24 mouse cellular contexts compared by ENCODE assay signal in genomic region chr4:35118851-35119250, GRCm38 (mm10). TPM values are rescaled to one million over a fixed set of nuclear protein-coding genes. Genes with fewer than 3 reads are reported as not detected.
A peak's percentile ranks its signal among the peaks of the same experiment; 100 is the strongest.
DNase-seq lines count a peak whose midpoint lies in the region; ATAC-seq and TF ChIP-seq lines count a peak whose summit lies in the region.
"Had no signal": no experiment of that assay in that cellular context is flagged by ENCODE, and none has a peak within 500 bp of the region (broad histone marks: within the 10 kb centered on the region; RNA-seq: fewer than 3 reads in every experiment).

No protein-coding gene starts in this region.

- peaks cover 25% of the 10 kb centered on the region; the same call in 1 of the 2 replicates for H3K4me1 ChIP-seq in intestine, embryonic 15.5 days (replicated peaks)
- peaks cover 19% of the 10 kb centered on the region for H3K4me1 ChIP-seq in intestine, embryonic 16.5 days (ENCODE audit: control insufficient read depth, insufficient read depth, low read length)
- H3K4me1 ChIP-seq in lung, postnatal 0 days (ENCODE audit: insufficient read depth, low read depth, low read length) = no peaks in the 10 kb centered on the region
- peaks cover 34% of the 10 kb centered on the region for H3K4me1 ChIP-seq in stomach, embryonic 14.5 days (ENCODE audit: control insufficient read depth, insufficient read depth, low read length)
- no peaks in the 10 kb centered on the region; the same call in 1 of the 2 replicates for H3K4me1 ChIP-seq in stomach, postnatal 0 days (replicated peaks; ENCODE audit: control insufficient read depth, insufficient read depth)
- H3K4me1 ChIP-seq in intestine, postnatal 0 days (replicated peaks; ENCODE audit: control insufficient read depth, insufficient read depth, low read length) = no peaks in the 10 kb centered on the region

- no peak overlapping the region for H3K4me2 ChIP-seq in intestine, embryonic 15.5 days (replicated peaks)
- H3K4me2 ChIP-seq in intestine, embryonic 16.5 days (ENCODE audit: low read depth, low read length) = no peak overlapping the region
- H3K4me2 ChIP-seq in lung, postnatal 0 days (replicated peaks; ENCODE audit: low read depth, low read length) = no peak overlapping the region
- no peak overlapping the region for H3K4me2 ChIP-seq in stomach, embryonic 14.5 days (replicated peaks; ENCODE audit: low read depth, low read length)
- no peak overlapping the region for H3K4me2 ChIP-seq in stomach, postnatal 0 days (replicated peaks; ENCODE audit: low read depth)
- H3K4me2 ChIP-seq in intestine, postnatal 0 days (replicated peaks; ENCODE audit: low read depth) = no peak overlapping the region

- no peaks in the 10 kb centered on the region for H3K27me3 ChIP-seq in intestine, embryonic 15.5 days (replicated peaks)
- no peaks in the 10 kb centered on the region for H3K27me3 ChIP-seq in intestine, embryonic 16.5 days (replicated peaks; ENCODE audit: control insufficient read depth, insufficient read depth, low read length)
- H3K27me3 ChIP-seq in lung, postnatal 0 days (replicated peaks; ENCODE audit: insufficient read depth, low read length) = no peaks in the 10 kb centered on the region
- no peaks in the 10 kb centered on the region for H3K27me3 ChIP-seq in stomach, embryonic 14.5 days (ENCODE audit: control insufficient read depth, insufficient read depth, low read length)
- no peaks in the 10 kb centered on the region for H3K27me3 ChIP-seq in stomach, postnatal 0 days (ENCODE audit: control insufficient read depth, insufficient read depth, low read length)
- no peaks in the 10 kb centered on the region for H3K27me3 ChIP-seq in intestine, postnatal 0 days (replicated peaks; ENCODE audit: control insufficient read depth, insufficient read depth, low read length)
- H3K27me3 ChIP-seq: CH12.LX, Patski had no signal

- no peak for TF ChIP-seq CTCF in lung, postnatal 0 days (IDR thresholded peaks at IDR 0.05)
- TF ChIP-seq CTCF in stomach, postnatal 0 days (IDR thresholded peaks at IDR 0.05; ENCODE audit: low read depth) = no peak
- no peak for TF ChIP-seq CTCF in intestine, postnatal 0 days (IDR thresholded peaks at IDR 0.05; ENCODE audit: low read depth)

- ATAC-seq in intestine, embryonic 15.5 days = 0 out of 2 replicates have a peak, but pooled peaks have one; percentile 2
- ATAC-seq in intestine, embryonic 16.5 days = no peak
- ATAC-seq in lung, postnatal 0 days = peak; percentile 50
- no peak for ATAC-seq in stomach, embryonic 14.5 days (ENCODE audit: insufficient number of reproducible peaks, insufficient read depth, low FRiP score, low read depth)
- no peak for ATAC-seq in stomach, postnatal 0 days (ENCODE audit: low FRiP score, low TSS enrichment)
- 0 out of 2 replicates have a peak, but pooled peaks have one; percentile 9 for ATAC-seq in intestine, postnatal 0 days
- ATAC-seq: activated CD4-positive, CD25-positive, alpha-beta regulatory T cell, adult 4 months; CD4-positive, CD25-positive, alpha-beta regulatory T cell, adult 4 months; Patski had no signal

- peak; percentile 65 for DNase-seq in lung, postnatal 0 days (ENCODE audit: low spot score)
- no peak for DNase-seq in lung, postnatal 36 days
- DNase-seq in stomach, postnatal 0 days (ENCODE audit: low spot score) = no peak
- DNase-seq in cerebellum, postnatal 4 days (ENCODE audit: low spot score in 2 of 2) = no peak
- DNase-seq: adrenal gland, adult 2 months; adrenal gland, adult 8-10 months; adrenal gland, postnatal 10 days; adrenal gland, postnatal 14 days; adrenal gland, postnatal 25 days; adrenal gland, postnatal 36 days; B cell, adult 2 months; cerebellum, adult 11 months; cerebellum, adult 11-12 months had no signal

- TF ChIP-seq EP300 in lung, postnatal 0 days (IDR thresholded peaks at IDR 0.05) = 0 out of 2 replicates have a peak, but pooled peaks have one; percentile 15
- TF ChIP-seq EP300 in stomach, postnatal 0 days (optimal IDR thresholded peaks at IDR 0.05) = no peak

- no peaks in the 10 kb centered on the region for H3K9me3 ChIP-seq in intestine, embryonic 15.5 days
- no peaks in the 10 kb centered on the region for H3K9me3 ChIP-seq in intestine, embryonic 16.5 days (ENCODE audit: control insufficient read depth, low read length)
- H3K9me3 ChIP-seq in lung, postnatal 0 days (ENCODE audit: low read length) = no peaks in the 10 kb centered on the region
- H3K9me3 ChIP-seq in stomach, embryonic 14.5 days (ENCODE audit: control insufficient read depth, low read depth, low read length) = no peaks in the 10 kb centered on the region
- H3K9me3 ChIP-seq in stomach, postnatal 0 days (ENCODE audit: control insufficient read depth, low read length) = no peaks in the 10 kb centered on the region
- H3K9me3 ChIP-seq in intestine, postnatal 0 days (ENCODE audit: control insufficient read depth) = no peaks in the 10 kb centered on the region
- H3K9me3 ChIP-seq: G1E had no signal

- H3K27ac ChIP-seq in intestine, embryonic 15.5 days = no peak overlapping the region
- no peak overlapping the region for H3K27ac ChIP-seq in intestine, embryonic 16.5 days (ENCODE audit: low read length)
- H3K27ac ChIP-seq in lung, postnatal 0 days (ENCODE audit: low read length) = no peak overlapping the region
- 0 out of 2 replicates have a peak overlapping the region, but pooled peaks have one; percentile 2 for H3K27ac ChIP-seq in stomach, embryonic 14.5 days (ENCODE audit: low read length)
- H3K27ac ChIP-seq in stomach, postnatal 0 days (replicated peaks) = no peak overlapping the region
- no peak overlapping the region for H3K27ac ChIP-seq in intestine, postnatal 0 days (ENCODE audit: low read depth, low read length)

- H3K36me3 ChIP-seq in intestine, embryonic 15.5 days = no peaks in the 10 kb centered on the region
- H3K36me3 ChIP-seq in intestine, embryonic 16.5 days (ENCODE audit: control insufficient read depth, insufficient read depth, low read length) = no peaks in the 10 kb centered on the region
- H3K36me3 ChIP-seq in lung, postnatal 0 days (ENCODE audit: insufficient read depth, low read length) = no peaks in the 10 kb centered on the region
- no peaks in the 10 kb centered on the region for H3K36me3 ChIP-seq in stomach, embryonic 14.5 days (ENCODE audit: control insufficient read depth, insufficient read depth, low read length)
- no peaks in the 10 kb centered on the region for H3K36me3 ChIP-seq in stomach, postnatal 0 days (ENCODE audit: control insufficient read depth, insufficient read depth, low read length)
- H3K36me3 ChIP-seq in intestine, postnatal 0 days (ENCODE audit: control insufficient read depth, insufficient read depth) = no peaks in the 10 kb centered on the region
- H3K36me3 ChIP-seq: G1E had no signal

- WGBS in intestine, embryonic 15.5 days = 57% methylated on average over 2 of the region's 2 CpGs
- WGBS in intestine, embryonic 16.5 days = 71% methylated on average over 2 of the region's 2 CpGs
- WGBS in lung, postnatal 0 days = 58% methylated on average over 2 of the region's 2 CpGs
- WGBS in stomach, embryonic 14.5 days = 62% methylated on average over 2 of the region's 2 CpGs
- WGBS in stomach, postnatal 0 days = 66% methylated on average over 2 of the region's 2 CpGs
- 27% methylated on average over 2 of the region's 2 CpGs for WGBS in intestine, postnatal 0 days

- no peak overlapping the region for H3K9ac ChIP-seq in intestine, embryonic 15.5 days
- no peak overlapping the region for H3K9ac ChIP-seq in intestine, embryonic 16.5 days (ENCODE audit: low read depth, low read length)
- no peak overlapping the region for H3K9ac ChIP-seq in lung, postnatal 0 days (replicated peaks; ENCODE audit: low read depth)
- no peak overlapping the region for H3K9ac ChIP-seq in stomach, embryonic 14.5 days (replicated peaks; ENCODE audit: low read depth, low read length)
- no peak overlapping the region for H3K9ac ChIP-seq in stomach, postnatal 0 days (ENCODE audit: low read length)
- H3K9ac ChIP-seq in intestine, postnatal 0 days (ENCODE audit: low read depth, low read length) = no peak overlapping the region

- no peak overlapping the region for H3K4me3 ChIP-seq in intestine, embryonic 15.5 days (replicated peaks)
- no peak overlapping the region for H3K4me3 ChIP-seq in intestine, embryonic 16.5 days (ENCODE audit: low read length)
- no peak overlapping the region for H3K4me3 ChIP-seq in lung, postnatal 0 days (ENCODE audit: low read depth, low read length)
- no peak overlapping the region for H3K4me3 ChIP-seq in stomach, embryonic 14.5 days (ENCODE audit: low read depth, low read length)
- no peak overlapping the region for H3K4me3 ChIP-seq in stomach, postnatal 0 days (ENCODE audit: low read depth, low read length)
- no peak overlapping the region for H3K4me3 ChIP-seq in intestine, postnatal 0 days (ENCODE audit: low read depth, low read length)

RNA-seq across cellular contexts. Expression of gene Ifnk, which starts 33.0 kb away (rescaled TPM):
- polyA plus RNA-seq in intestine, embryonic 15.5 days (2015; fragmentation: Nextera tagmentation; extraction: Ambion mirVana) = 0.49 and 0.64 TPM in 2 replicates
- polyA plus RNA-seq in intestine, embryonic 16.5 days (2015; fragmentation: Nextera tagmentation; extraction: Ambion mirVana) = 0.29 and 0.45 TPM in 2 replicates
- 0.16 and 0.18 TPM in 2 replicates for polyA plus RNA-seq in lung, postnatal 0 days (2015; fragmentation: Nextera tagmentation; extraction: Ambion mirVana)
- polyA plus RNA-seq in stomach, embryonic 14.5 days (2014; fragmentation: Nextera tagmentation; extraction: Ambion mirVana) = 0.55 and 0.65 TPM in 2 replicates
- polyA plus RNA-seq in stomach, postnatal 0 days (2015; fragmentation: Nextera tagmentation; extraction: Ambion mirVana) = 0.16 TPM in 1 of 2 replicates, not detected in the other
- 0.25 and 0.51 TPM in 2 replicates for polyA plus RNA-seq in intestine, postnatal 0 days (2015; fragmentation: Nextera tagmentation; extraction: Ambion mirVana)
- polyA plus RNA-seq: activated CD4-positive, CD25-positive, alpha-beta regulatory T cell, adult 4 months; adrenal gland, adult 2 months; brain, embryonic 14.5 days; C2C12; G1E; Patski had no signal

RNA-seq across cellular contexts. Expression of gene Mob3b, which starts 38.4 kb away (rescaled TPM):
- polyA plus RNA-seq in intestine, embryonic 15.5 days (2015; fragmentation: Nextera tagmentation; extraction: Ambion mirVana) = 30.2 and 32.1 TPM in 2 replicates
- polyA plus RNA-seq in intestine, embryonic 16.5 days (2015; fragmentation: Nextera tagmentation; extraction: Ambion mirVana) = 27.3 and 27.5 TPM in 2 replicates
- 14.7 and 14.8 TPM in 2 replicates for polyA plus RNA-seq in lung, postnatal 0 days (2015; fragmentation: Nextera tagmentation; extraction: Ambion mirVana)
- polyA plus RNA-seq in stomach, embryonic 14.5 days (2014; fragmentation: Nextera tagmentation; extraction: Ambion mirVana) = 22.5 and 23.6 TPM in 2 replicates
- polyA plus RNA-seq in stomach, postnatal 0 days (2015; fragmentation: Nextera tagmentation; extraction: Ambion mirVana) = 15.0 and 16.9 TPM in 2 replicates
- 21.0 and 21.2 TPM in 2 replicates for polyA plus RNA-seq in intestine, postnatal 0 days (2015; fragmentation: Nextera tagmentation; extraction: Ambion mirVana)
- polyA plus RNA-seq: G1E had no signal

Comparison
In these comparisons a context has a peak if more than half of its experiments do, and no peak if none do; other contexts are left out.
1. ATAC-seq: peak in intestine, embryonic 15.5 days (single experiment), lung, postnatal 0 days (single experiment) and intestine, postnatal 0 days (single experiment); none in intestine, embryonic 16.5 days (single experiment), stomach, embryonic 14.5 days (single experiment) and stomach, postnatal 0 days (single experiment).